Mouse (Mus musculus): ENCODE measurements at regions not wholly inside any gene's neighbourhood (a gene's known extent, or its start where the extent isn't known, plus 50 kb on each side); places are given as distances from the start of the nearest gene placed in this dataset.
"Not testable (repeated sequence)": the region's sequence is repeated elsewhere in the genome, so short reads cannot be mapped to it uniquely, and the experiment has no call there.

DNA sequence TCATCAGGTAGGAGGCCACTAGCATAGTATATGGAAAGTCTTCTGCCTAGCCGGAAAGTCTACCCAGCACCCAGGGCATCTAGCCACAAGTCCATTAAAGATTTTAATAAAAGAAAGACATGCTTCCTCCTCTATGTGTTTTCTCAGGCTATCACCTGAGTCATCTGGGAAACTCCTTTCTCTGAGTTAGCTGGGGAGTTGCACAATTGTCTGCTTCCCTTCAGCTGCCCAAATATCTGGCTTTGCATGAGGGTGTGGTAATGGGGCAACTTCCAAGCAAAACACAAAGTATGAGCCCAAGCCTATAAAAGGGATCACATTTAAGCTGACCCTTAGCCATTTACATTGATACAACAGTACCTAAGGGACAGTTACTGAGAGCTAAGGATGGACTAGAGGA is 376.9 kb upstream of the Tbl1xr1 start:
- Histone ChIP-seq H3K4me1 (ENCODE audit: control insufficient read depth, insufficient read depth, insufficient read length) (no peaks in the 10 kb centered on the region), H3K27me3 (ENCODE audit: control insufficient read depth, insufficient read depth, low read length) (no peaks in the 10 kb centered on the region), H3K27ac (ENCODE audit: insufficient read depth, low read length) (no peak overlapping the region), H3K4me3 (ENCODE audit: extremely low read depth, insufficient read depth, insufficient read length) (no peak overlapping the region), H3K36me3 (ENCODE audit: control insufficient read depth, insufficient read depth, low read length) (no peaks in the 10 kb centered on the region)
- no peak for DNase-seq (ENCODE audit: low read depth in 1 of 2, low spot score in 2 of 2)
- TF ChIP-seq POLR2A (IDR thresholded peaks at IDR 0.05; ENCODE audit: low read depth, low read length) (no peak), CTCF (IDR thresholded peaks at IDR 0.05; ENCODE audit: extremely low read depth, insufficient read depth, insufficient read length, insufficient replicate concordance) (no peak)
- WGBS, result 84% methylated on average over 1 of the region's 1 CpGs

DNA sequence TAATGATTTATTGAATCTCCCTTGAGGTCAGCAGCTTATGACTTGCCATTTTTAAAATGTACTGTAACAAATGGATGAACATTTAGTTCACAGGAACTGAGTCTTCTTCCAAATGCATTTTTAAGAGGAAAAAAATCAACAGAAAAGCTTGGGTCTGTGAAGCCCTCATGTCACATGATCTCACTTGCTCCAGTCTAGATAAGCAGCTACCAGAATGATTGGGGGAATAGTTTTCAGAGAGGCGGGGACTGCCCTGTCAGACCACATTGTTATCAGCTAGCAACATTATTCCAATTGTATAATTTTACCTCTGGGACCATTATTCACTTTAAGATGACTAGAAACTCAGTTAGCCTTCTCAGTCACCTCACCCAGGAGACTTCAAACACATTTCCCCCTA is 376.1 kb upstream of the Tbl1xr1 start:
- no peaks in the 10 kb centered on the region for H3K4me1 ChIP-seq (ENCODE audit: control insufficient read depth, insufficient read depth, insufficient read length)
- no peak overlapping the region for H3K4me3 ChIP-seq (ENCODE audit: extremely low read depth, insufficient read depth, insufficient read length)
- WGBS, result 85% methylated on average over 1 of the region's 1 CpGs
- H3K27me3 ChIP-seq (ENCODE audit: control insufficient read depth, insufficient read depth, low read length), result no peaks in the 10 kb centered on the region
- TF ChIP-seq CTCF (IDR thresholded peaks at IDR 0.05; ENCODE audit: extremely low read depth, insufficient read depth, insufficient read length, insufficient replicate concordance) (no peak), POLR2A (IDR thresholded peaks at IDR 0.05; ENCODE audit: low read depth, low read length) (no peak)
- H3K27ac ChIP-seq (ENCODE audit: insufficient read depth, low read length), result no peak overlapping the region
- DNase-seq (ENCODE audit: low read depth in 1 of 2, low spot score in 2 of 2), result no peak
- H3K36me3 ChIP-seq (ENCODE audit: control insufficient read depth, insufficient read depth, low read length), result no peaks in the 10 kb centered on the region

DNA sequence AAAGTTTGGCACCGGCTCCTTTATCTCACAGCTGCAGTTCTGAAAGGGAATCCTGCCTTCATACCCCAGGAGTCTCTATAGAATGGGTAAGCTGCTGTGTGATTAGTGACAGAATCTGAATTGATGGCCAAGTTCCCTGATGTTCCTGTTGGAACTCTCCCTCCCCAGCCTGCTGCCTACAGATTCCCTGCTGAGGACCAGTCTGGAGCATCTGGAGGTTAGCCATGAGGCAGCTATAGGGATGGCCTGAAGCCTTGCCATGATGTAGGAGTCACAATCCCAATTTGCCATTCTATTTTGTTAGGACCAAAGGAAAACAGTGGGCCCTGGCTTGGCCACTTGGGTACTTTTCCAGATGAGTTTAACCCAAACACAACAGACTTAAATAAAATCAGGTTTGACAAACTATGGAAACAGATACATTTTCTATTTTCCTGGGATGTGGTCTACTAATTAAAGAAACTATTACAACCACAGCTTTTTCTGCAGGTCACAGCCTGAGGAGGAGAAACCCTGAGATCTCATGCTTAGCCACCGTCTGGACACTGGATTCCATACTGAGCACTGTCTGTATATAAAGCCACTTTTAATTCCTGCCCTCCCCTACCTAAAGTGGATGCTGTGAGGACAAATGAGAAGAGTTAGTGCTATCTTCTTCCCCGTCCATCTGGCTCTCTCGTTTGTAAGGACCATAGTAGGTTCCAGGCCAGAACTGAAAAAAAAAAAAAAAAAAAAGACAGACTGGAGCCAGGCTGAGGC is 349.5 kb upstream of the Tbl1xr1 start:
- TF ChIP-seq CTCF (IDR thresholded peaks at IDR 0.05; ENCODE audit: extremely low read depth, insufficient read depth, insufficient read length, insufficient replicate concordance) (no peak), POLR2A (IDR thresholded peaks at IDR 0.05; ENCODE audit: low read depth, low read length) (no peak)
- Histone ChIP-seq H3K4me3 (ENCODE audit: extremely low read depth, insufficient read depth, insufficient read length) (no peak overlapping the region), H3K27me3 (ENCODE audit: control insufficient read depth, insufficient read depth, low read length) (no peaks in the 10 kb centered on the region), H3K36me3 (ENCODE audit: control insufficient read depth, insufficient read depth, low read length) (no peaks in the 10 kb centered on the region), H3K27ac (ENCODE audit: insufficient read depth, low read length) (no peak overlapping the region), H3K4me1 (ENCODE audit: control insufficient read depth, insufficient read depth, insufficient read length) (no peaks in the 10 kb centered on the region)
- WGBS, result 88% methylated on average over 4 of the region's 4 CpGs
- DNase-seq (ENCODE audit: low read depth in 1 of 2, low spot score in 2 of 2), result no peak

DNA sequence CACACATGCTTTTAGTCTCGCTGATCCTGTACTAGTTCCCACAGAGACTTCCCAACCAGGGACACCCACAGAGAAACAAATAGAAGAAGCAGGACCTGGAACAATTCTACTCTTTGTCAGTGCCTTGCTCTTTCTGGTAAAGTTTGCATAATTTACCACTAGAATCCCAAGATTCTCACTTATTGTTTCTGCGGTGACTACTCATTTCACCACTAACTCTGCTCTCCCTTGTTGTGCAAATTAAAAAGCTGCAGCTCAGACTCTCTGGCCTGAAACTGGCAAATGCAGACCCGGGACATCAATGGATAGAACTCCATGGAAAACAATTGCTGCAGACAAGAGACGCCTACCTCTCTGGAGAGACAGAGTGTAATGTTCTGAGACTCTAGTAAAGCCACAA is 348.4 kb upstream of the Tbl1xr1 start:
- Histone ChIP-seq H3K36me3 (ENCODE audit: control insufficient read depth, insufficient read depth, low read length) (no peaks in the 10 kb centered on the region), H3K4me3 (ENCODE audit: extremely low read depth, insufficient read depth, insufficient read length) (no peak overlapping the region), H3K4me1 (ENCODE audit: control insufficient read depth, insufficient read depth, insufficient read length) (no peaks in the 10 kb centered on the region), H3K27me3 (ENCODE audit: control insufficient read depth, insufficient read depth, low read length) (no peaks in the 10 kb centered on the region), H3K27ac (ENCODE audit: insufficient read depth, low read length) (no peak overlapping the region)
- WGBS, result 88% methylated on average over 4 of the region's 4 CpGs
- no peak for DNase-seq (ENCODE audit: low read depth in 1 of 2, low spot score in 2 of 2)
- no peak for TF ChIP-seq CTCF (IDR thresholded peaks at IDR 0.05; ENCODE audit: extremely low read depth, insufficient read depth, insufficient read length, insufficient replicate concordance)
- TF ChIP-seq POLR2A (IDR thresholded peaks at IDR 0.05; ENCODE audit: low read depth, low read length), result no peak

DNA sequence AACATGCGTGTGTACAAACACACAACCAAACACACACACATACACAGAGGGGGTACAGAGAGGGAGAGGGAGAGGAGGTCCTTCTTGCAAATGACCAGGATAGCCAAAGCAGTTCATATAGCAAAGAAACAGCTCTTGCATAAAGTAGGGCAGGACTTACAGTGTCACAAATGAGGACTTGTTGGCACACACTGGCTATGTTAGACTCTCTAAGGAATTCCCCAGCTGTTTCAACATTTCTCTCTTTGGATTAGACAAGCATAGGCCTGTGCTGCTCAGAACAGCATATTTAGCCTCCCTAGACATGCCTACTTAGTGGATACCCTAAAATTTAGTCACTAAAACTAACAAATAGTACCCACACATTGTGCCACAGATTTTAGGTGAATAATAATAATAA is 347.1 kb upstream of the Tbl1xr1 start:
- Histone ChIP-seq H3K4me1 (ENCODE audit: control insufficient read depth, insufficient read depth, insufficient read length) (no peaks in the 10 kb centered on the region), H3K27me3 (ENCODE audit: control insufficient read depth, insufficient read depth, low read length) (no peaks in the 10 kb centered on the region), H3K36me3 (ENCODE audit: control insufficient read depth, insufficient read depth, low read length) (no peaks in the 10 kb centered on the region), H3K27ac (ENCODE audit: insufficient read depth, low read length) (no peak overlapping the region), H3K4me3 (ENCODE audit: extremely low read depth, insufficient read depth, insufficient read length) (no peak overlapping the region)
- 92% methylated on average over 1 of the region's 1 CpGs for WGBS
- no peak for DNase-seq (ENCODE audit: low read depth in 1 of 2, low spot score in 2 of 2)
- TF ChIP-seq POLR2A (IDR thresholded peaks at IDR 0.05; ENCODE audit: low read depth, low read length), result no peak
- no peak for TF ChIP-seq CTCF (IDR thresholded peaks at IDR 0.05; ENCODE audit: extremely low read depth, insufficient read depth, insufficient read length, insufficient replicate concordance)

DNA sequence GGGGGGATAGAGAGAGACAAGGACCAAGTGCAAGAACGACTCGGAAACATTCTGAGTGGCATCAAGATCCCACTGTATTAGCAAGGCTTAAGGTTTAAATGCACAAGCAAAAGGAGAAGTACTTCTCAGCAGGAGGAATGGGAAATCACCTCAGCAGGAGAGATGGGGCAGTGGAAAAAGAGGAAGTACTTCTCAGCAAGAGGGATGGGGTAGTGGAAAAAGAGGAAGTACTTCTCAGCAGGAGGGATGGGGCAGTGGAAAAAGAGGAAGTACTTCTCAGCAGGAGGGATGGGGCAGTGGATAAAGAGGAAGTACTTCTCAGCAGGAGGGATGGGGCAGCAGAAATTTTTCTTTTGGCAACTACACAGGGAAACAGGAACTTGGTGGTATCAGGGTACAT is 340.8 kb upstream of the Tbl1xr1 start:
- not testable (repeated sequence) for H3K27me3 ChIP-seq (ENCODE audit: control insufficient read depth, insufficient read depth, low read length); H3K4me1 ChIP-seq (ENCODE audit: control insufficient read depth, insufficient read depth, insufficient read length); H3K27ac ChIP-seq (ENCODE audit: insufficient read depth, low read length); H3K4me3 ChIP-seq (ENCODE audit: extremely low read depth, insufficient read depth, insufficient read length); H3K36me3 ChIP-seq (ENCODE audit: control insufficient read depth, insufficient read depth, low read length)
- WGBS, result 91% methylated on average over 2 of the region's 2 CpGs
- peak in 1 of 2 experiments; percentile 33 for DNase-seq (ENCODE audit: low read depth in 1 of 2, low spot score in 2 of 2)

DNA sequence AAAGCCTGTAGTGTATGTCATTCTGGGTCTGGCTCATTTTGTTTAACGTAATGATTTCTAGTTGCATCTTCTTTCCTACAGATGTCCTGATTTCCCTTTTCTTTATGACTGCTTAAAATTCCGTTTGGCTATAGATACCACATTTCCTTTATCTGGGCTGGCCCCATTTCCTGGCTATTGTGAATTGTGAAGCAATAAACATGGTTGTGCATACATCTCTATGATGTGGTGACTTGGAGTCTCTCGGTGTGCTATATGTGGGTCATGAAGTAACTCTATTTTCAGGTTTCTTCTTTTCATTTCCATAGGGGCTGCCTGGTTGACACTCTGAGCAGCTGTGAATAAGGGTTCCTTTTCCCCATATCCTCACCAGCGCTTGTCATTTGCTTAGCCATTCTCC is 336.7 kb upstream of the Tbl1xr1 start:
- DNase-seq (ENCODE audit: low read depth in 1 of 2, low spot score in 2 of 2), result no peak
- Histone ChIP-seq H3K36me3 (ENCODE audit: control insufficient read depth, insufficient read depth, low read length) (no peaks in the 10 kb centered on the region), H3K27ac (ENCODE audit: insufficient read depth, low read length) (no peak overlapping the region), H3K27me3 (ENCODE audit: control insufficient read depth, insufficient read depth, low read length) (no peaks in the 10 kb centered on the region), H3K4me3 (ENCODE audit: extremely low read depth, insufficient read depth, insufficient read length) (no peak overlapping the region), H3K4me1 (ENCODE audit: control insufficient read depth, insufficient read depth, insufficient read length) (no peaks in the 10 kb centered on the region)
- TF ChIP-seq POLR2A (IDR thresholded peaks at IDR 0.05; ENCODE audit: low read depth, low read length), result no peak
- TF ChIP-seq CTCF (IDR thresholded peaks at IDR 0.05; ENCODE audit: extremely low read depth, insufficient read depth, insufficient read length, insufficient replicate concordance), result no peak
- WGBS, result 69% methylated on average over 4 of the region's 4 CpGs

All from spleen, adult 2 months (tissue).